Mouse (Mus musculus): ENCODE measurements at regions not wholly inside any gene's neighbourhood (a gene's known extent, or its start where the extent isn't known, plus 50 kb on each side); places are given as distances from the start of the nearest gene placed in this dataset.

DNA sequence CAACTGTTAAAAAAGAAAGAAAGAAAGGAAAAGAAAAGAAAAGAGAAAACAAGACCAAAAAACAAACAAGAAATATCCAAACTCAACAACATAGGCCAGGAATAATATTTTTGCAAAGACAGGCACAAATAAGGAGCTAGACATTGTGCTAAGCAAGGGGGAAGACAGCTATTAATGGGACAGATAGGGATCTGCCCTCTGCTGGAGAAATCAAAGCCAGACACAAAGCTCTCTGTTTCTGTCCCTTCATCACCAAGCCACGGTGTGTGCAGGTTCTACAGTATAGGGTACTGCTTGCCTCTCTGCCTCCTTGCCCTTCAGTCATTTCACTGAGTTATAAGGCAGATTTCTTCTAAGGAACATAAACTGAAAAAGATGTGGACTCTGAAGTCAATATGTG lies 57.8 kb upstream of the Chchd3 start:
- no peak for DNase-seq

GRCm38 (mm10) chr6:33120581-33120980 lies 60.5 kb upstream of the Chchd3 start:
- no peak for DNase-seq

- DNase-seq: peak; percentile 57
Observed at GRCm38 (mm10) chr6:33126574-33126973, 66.5 kb upstream of the Chchd3 start.

DNA sequence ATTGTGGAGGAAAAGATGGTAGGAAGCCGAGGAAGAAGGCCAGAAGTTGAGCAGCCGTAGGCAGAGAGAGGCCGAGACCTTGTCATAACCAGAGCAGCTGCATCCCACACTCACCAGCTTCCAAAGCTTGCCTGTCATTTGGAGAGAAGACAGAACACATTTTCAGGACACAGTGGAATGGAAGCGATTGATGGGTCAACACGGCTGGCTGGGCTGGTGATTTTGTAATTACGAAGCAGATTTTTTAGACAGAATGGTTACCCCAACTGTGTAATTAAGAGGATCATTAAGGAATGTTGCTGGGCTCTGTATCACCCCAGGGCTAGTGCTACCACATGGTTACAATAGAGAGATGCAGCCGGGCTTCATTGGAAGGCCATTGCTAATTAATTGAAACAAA lies 76.8 kb upstream of the Chchd3 start:
- no peak for DNase-seq

DNA sequence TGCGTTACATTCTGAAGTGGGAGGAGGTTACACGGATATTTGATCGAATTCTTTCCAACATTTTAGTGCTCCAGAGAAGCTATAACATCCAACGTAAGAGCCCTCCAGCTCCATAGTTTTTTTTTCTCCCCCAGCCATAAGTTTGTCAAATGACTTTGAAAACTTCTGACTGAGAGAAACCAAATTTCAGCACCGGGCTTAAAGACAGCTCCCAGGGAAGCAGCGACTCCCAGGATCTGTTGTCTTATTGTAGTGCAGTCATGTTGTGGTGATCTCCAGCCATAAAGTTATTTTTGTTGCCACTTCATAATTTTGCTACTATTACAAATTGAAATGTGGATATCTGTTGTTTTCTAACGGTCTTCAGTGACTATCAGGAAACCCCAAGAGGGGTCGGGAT lies 77.8 kb upstream of the Chchd3 start:
- no peak for DNase-seq

DNA sequence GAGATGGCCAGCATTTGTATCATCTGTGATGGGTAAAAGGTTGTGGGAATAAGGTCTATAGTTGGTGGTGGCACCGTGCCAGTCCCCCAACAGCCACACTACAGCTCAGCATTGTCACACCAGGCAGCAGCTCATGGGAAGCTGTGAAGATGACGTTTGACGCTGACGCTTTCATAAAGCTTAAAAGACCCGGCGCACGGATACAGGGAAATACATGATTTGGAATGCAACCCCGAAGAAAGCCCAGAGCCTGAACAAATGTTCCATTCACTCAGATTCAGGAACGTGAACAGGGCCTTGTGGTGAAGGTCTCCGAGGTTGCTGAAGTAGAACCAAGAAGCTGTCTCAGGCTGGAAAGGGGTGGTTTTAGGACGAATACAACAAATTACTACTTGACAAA lies 82.4 kb upstream of the Exoc4 start:
- DNase-seq: no peak

- DNase-seq: no peak
Observed at GRCm38 (mm10) chr6:33173606-33174005, 75.3 kb upstream of the Exoc4 start.

DNA sequence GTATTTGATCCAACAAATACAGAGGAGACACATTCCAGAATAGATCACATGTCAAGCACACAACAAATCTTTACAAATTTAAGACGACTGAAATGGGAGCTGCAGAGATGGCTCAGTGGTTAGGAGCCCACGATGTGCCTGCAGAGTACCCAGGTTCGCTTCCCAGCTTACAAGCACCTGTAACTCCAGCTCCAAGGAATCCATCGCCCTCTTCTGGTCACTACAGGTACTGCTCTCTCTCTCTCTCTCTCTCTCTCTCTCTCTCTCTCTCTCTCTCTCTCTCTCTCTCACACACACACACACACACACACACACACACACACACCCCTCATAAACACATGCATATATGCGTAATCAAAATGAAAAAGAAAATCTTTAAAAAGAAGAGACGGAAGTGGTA lies 74.3 kb upstream of the Exoc4 start:
- DNase-seq: no peak

- no peak for DNase-seq
Observed at GRCm38 (mm10) chr6:33189521-33190246, 59.2 kb upstream of the Exoc4 start.

DNA sequence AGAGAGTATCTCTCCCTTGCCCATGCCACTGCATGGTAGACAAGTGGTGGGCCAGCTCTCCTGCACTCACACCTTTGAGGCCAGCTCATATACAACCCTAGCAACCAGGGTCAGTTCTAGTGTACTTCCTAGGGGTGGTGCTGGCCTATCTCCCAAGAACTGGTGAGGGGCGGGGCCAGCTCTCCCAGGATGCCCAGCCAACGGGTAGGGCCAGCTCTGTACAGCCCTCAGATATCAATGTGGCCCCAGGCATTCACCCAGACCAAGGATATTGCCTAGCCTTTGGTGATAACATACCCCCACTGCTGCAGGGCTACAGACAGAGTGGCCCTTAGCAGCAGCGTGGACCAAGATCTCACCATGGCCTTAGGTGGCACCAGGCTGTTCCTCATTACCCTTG lies 55.1 kb upstream of the Exoc4 start:
- no peak for DNase-seq

Data from kidney, adult 11 months (tissue).